Mouse (Mus musculus) gastrocnemius, postnatal 4 days (tissue): Measurements from ENCODE around the gene Olfr1089. TPM values are rescaled to one million over a fixed set of nuclear protein-coding genes. Genes with fewer than 3 reads are reported as not detected.

ENCODE experiments used
- DNase-seq, 2 experiments: peaks; one replicate each; pipeline ENCODE4 v3.0.0; 2021 to 2022; ENCODE audit warnings: low spot score in 2 of 2, mixed read lengths in 2 of 2
- long read RNA-seq, 2 experiments: library from polyadenylated mRNA; stranded (forward); transcript quantifications; one replicate each; pipeline ENCODE4 v2.0.0; 2021
- total RNA-seq, 2 experiments: library from RNA; stranded (reverse); gene quantifications; 2 replicates each; pipeline ENCODE4 v1.2.3; 2021

The Olfr1089 gene
- not detected for total RNA-seq
- long read RNA-seq, experiment 1: 0 reads
- long read RNA-seq, experiment 2: 0 reads

DNA sequence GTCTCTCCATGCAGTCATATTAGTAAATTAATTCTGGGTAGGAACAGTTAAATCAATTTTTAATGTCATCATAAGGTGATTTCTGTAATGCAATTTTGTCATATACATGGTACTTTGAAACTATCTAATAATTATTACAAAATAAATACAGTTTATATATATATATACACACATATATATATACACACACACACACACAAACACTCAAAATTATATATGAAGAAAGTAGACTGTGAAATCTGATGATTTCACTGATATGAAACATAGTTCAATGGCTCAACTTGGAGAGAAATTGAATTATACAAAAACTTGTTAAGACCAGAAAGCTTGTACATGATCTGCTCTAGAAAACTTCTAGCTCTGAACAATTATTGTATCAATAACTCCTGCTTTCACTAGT lies at the start of gene Olfr1089:
Gene Olfr1089, minus strand, starts transcription at position 101 of the 400 bp plus-strand sequence.
- DNase-seq: no peak

DNA sequence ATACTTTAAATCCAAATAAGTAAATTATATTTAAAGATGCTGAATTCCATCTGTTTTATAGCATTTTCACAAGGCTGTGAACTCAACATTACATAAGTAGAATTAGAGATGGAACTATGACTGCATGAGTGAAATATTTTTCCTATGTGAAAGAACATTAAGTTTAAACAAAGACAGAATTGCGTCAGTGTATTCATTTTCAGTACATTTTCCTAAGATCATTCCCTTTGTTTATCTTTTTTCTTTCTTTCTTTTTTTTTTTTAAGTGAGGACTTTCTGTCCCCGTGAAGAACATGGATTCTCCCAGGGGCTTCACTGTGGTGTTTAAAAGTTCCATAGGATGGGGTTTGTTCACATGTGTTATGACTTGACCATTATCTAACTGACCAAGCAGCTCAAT lies 48.7 kb upstream of the Olfr1089 start, which contains the start of gene Olfr1093:
Gene Olfr1093, plus strand, starts transcription at position 301 of the 400 bp plus-strand sequence.
- DNase-seq: no peak

- no peak for DNase-seq
Measured at GRCm38 (mm10) chr2:86761050-86761449, 27.5 kb upstream of the Olfr1089 start.

- DNase-seq: no peak
Measured at GRCm38 (mm10) chr2:86758893-86759292, 25.4 kb upstream of the Olfr1089 start, which contains the start of gene Olfr1090. Olfr1090 (minus strand) TSS chr2:86758993.

DNA sequence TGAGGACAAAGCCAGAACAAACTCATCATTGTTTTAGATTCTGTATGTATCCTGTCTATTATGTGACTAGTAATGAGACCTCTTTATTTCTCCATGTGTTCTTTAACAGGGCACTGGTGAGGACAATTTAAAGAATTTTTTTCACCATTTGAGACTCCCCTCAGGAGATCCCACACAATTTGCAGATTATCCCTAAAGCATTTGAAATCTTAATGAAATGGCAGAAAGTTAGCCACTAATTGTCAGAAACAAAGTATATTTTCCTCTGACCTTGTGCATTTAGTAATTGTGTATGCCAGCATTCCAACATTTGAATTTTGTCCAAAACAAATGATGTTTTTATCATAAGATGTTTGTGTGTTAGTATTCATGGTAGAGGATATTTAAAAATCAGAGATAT lies 35.2 kb downstream of the Olfr1089 start, which contains the start of gene Olfr1087:
Gene Olfr1087, minus strand, starts transcription at position 101 of the 400 bp plus-strand sequence.
- DNase-seq: no peak

Other genes with a start within 250 kb of the Olfr1089 start
- not detected for gene Olfr228, start 246.3 kb downstream of the Olfr1089 start, total RNA-seq
- not detected for gene Olfr1076, start 225.2 kb downstream of the Olfr1089 start, total RNA-seq
- not detected for gene Olfr1079, start 191.2 kb downstream of the Olfr1089 start, total RNA-seq
- not detected for gene Olfr1080, start 175.5 kb downstream of the Olfr1089 start, total RNA-seq
- not detected for gene Olfr1082, start 134.7 kb downstream of the Olfr1089 start, total RNA-seq
- gene Olfr1084, start 94.0 kb downstream of the Olfr1089 start, total RNA-seq: not detected
- not detected for gene Olfr1085, start 71.7 kb downstream of the Olfr1089 start, total RNA-seq
- gene Olfr1086, start 53.6 kb downstream of the Olfr1089 start, total RNA-seq: not detected
- gene Olfr1087, start 35.3 kb downstream of the Olfr1089 start, total RNA-seq: not detected
- not detected for gene Olfr1090, start 25.3 kb upstream of the Olfr1089 start, total RNA-seq
- gene Olfr1093, start 48.8 kb upstream of the Olfr1089 start, total RNA-seq: not detected
- gene Olfr141, start 76.3 kb upstream of the Olfr1089 start, total RNA-seq: not detected
- gene Olfr1094, start 91.0 kb upstream of the Olfr1089 start, total RNA-seq: not detected
- not detected for gene Olfr1095, start 118.0 kb upstream of the Olfr1089 start, total RNA-seq
- gene Gm13723, start 141.1 kb upstream of the Olfr1089 start, total RNA-seq: not detected
- not detected for gene Olfr1097, start 158.5 kb upstream of the Olfr1089 start, total RNA-seq
- gene Olfr1098, start 190.8 kb upstream of the Olfr1089 start, total RNA-seq: not detected
- not detected for gene Olfr1099, start 227.0 kb upstream of the Olfr1089 start, total RNA-seq
- not detected for gene Olfr1100, start 246.3 kb upstream of the Olfr1089 start, total RNA-seq